Mouse (Mus musculus): ENCODE results near the gene Zc3hav1. TPM values are rescaled to one million over a fixed set of nuclear protein-coding genes. Genes with fewer than 3 reads are reported as not detected.

Zc3hav1 gene
- 16.8 and 35.5 TPM in 2 replicates for polyA plus RNA-seq (2012; ENCODE audit: low replicate concordance)

DNA sequence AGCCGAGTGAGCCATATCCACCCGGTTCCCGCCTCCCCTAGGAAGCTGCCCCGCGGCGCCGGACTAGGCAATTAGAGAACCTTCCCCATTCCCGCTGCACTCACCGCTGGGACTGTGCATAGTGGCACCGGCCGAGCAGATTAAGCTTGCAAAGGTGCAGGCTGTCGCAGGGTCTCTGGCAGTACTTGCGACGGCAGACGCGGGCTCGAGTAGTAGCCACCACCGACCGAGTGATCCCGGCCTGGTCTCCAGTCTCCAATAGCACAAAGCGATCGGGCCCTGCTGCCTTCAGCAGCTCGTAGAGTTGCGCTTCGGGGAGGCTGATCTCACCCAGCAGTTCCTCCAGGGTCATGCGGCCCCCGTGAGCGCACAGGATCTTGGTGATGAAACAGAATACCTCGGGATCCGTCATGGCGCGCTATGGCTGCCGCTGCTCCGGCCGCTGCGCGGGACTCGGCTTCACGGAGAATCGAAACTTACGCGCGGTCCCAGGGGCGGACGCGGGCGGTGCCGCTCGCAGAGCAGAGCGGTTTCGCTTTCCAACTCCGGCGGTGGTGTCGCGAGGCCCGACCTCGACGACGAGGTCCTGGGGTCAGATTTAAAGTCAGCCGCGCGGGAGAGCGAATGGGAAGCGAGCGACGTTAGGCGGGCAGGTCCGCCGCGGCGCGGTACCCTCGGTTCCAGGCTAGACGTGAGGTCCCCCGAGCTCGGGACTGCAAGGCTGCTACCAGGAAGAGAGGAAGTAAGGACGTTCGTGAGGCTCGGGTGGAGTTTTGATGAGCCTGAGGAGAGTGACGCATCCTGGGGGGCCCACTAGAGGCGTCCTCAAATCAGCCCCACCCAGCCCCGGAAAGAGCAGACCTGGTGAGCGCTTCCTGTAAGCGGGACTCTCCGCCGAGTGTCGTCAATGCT lies at the start of gene Zc3hav1:
Gene Zc3hav1 (minus strand): TSS at position 793 of the 912 bp plus-strand sequence.

DNA sequence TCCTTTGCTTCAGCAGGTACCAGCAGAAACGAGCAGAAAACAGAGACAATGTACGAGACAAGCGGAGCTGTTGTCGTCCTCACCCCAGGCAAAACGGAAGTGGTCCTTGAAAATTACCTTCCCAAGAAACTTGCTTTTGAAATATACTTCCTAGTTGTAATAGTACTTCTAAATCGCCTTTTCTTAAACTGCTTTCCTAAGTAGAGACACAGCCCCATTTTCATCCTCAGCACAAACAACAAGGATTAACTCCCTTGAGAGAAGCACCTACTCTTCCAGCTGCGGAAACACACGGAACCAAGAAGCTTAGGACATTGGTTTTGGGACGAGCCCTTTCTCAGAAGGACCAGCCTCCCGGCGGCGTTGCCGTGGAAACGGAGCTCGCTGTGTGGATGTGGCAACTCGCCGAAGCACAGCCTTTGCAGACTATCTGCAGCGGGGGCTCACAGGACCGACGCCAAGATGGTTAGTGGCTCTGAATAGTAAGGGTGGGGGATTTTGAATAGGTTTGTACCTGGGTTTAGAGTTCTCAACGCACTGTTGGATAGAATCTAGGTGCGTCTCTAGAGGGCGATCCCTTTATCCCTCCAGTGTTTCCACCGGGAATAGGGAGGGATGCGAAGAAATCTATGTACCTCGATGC lies 26.8 kb upstream of the Zc3hav1 start, which contains the start of gene Ttc26:
Gene Ttc26 (plus strand): TSS at position 341 of the 643 bp plus-strand sequence.

DNA sequence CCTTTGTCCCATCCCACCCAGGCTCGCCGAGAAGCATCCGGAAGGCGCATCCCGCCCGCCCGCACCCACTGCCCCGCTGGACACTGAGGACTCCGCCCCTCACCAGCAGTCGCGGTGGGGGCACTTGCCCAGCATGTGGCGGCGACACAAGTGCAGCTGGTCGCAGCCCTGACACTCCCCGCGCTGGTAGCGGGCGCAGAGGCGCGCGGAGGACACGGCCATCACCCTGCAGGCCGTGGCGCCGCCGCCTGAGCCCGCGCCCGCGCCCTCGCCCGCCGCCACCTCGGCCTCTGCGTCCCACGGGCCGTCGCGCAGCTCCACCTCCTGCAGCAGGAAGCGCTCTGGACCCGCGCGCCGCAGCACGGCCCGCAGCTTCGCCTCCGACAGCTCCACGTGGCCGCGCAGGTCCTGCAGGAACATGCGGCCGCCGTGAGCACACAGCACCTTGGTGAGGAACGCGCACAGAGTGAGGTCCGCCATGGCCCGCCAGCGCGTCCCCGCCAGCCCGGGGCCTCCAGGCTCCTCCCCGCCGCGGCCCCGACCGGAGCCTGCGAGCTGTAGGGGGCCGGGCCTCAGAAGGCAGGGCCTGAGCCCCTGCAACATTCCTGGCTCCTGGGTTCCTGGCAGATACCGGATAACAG lies 55.5 kb downstream of the Zc3hav1 start, which contains the start of gene Zc3hav1l:
Gene Zc3hav1l (minus strand): TSS at position 499 of the 641 bp plus-strand sequence.

Other genes starting within 250 kb of the Zc3hav1 start
- not detected in 2 replicates for gene Tmem213, start 245.3 kb downstream of the Zc3hav1 start, polyA plus RNA-seq (2012; ENCODE audit: low replicate concordance)
- gene Atp6v0a4, start 230.0 kb downstream of the Zc3hav1 start, polyA plus RNA-seq (2012; ENCODE audit: low replicate concordance), result 0.07 TPM in 1 of 2 replicates, not detected in the other
- gene D630045J12Rik, start 100.6 kb downstream of the Zc3hav1 start, polyA plus RNA-seq (2012; ENCODE audit: low replicate concordance), result 0.18 and 0.19 TPM in 2 replicates
- gene Zc3hav1l, start 55.3 kb downstream of the Zc3hav1 start, polyA plus RNA-seq (2012; ENCODE audit: low replicate concordance), result 0.92 and 1.5 TPM in 2 replicates
- gene Ttc26, start 26.9 kb upstream of the Zc3hav1 start, polyA plus RNA-seq (2012; ENCODE audit: low replicate concordance), result 0.03 TPM in 1 of 2 replicates, not detected in the other
- gene Ubn2, start 79.3 kb upstream of the Zc3hav1 start, polyA plus RNA-seq (2012; ENCODE audit: low replicate concordance), result 4.8 and 9.4 TPM in 2 replicates
- 62.8 and 109 TPM in 2 replicates for gene Fmc1, start 178.9 kb upstream of the Zc3hav1 start, polyA plus RNA-seq (2012; ENCODE audit: low replicate concordance)
- 89.8 and 200 TPM in 2 replicates for gene Luc7l2, start 196.7 kb upstream of the Zc3hav1 start, polyA plus RNA-seq (2012; ENCODE audit: low replicate concordance)

Data from leukemia stem cell, adult 10-12 weeks (primary cell).